Comparison of ENCODE assay signal across 9 mouse cellular contexts in the genomic region with DNA sequence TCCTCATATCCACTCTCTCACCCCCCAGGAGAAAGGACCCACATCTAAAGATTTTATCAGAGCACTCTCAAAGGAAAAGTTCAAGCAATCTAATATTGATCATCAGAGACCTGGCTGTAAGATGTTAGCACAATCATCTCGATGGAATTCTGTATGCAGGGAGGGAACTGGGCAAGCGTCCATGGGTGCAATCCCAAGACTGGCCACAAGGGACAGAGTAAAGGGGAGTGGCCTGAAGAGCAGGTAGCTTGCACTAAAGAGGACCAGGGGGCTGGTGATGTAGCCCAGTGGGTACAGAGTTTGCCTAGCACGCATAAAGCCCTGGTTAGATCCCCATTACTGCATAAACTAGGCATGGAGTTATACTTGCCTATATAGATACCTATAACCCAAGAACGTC.
A peak's percentile ranks its signal among the peaks of the same experiment; 100 is the strongest.
DNase-seq lines count a peak whose midpoint lies in the region; ATAC-seq and TF ChIP-seq lines count a peak whose summit lies in the region.
"Had no signal": no experiment of that assay in that cellular context is flagged by ENCODE, and none has a peak within 500 bp of the region (broad histone marks: within the 10 kb centered on the region; RNA-seq: fewer than 3 reads in every experiment).

No protein-coding gene starts in this region.

- no peak overlapping the region for H3K4me3 ChIP-seq in hindbrain, embryonic 11.5 days (ENCODE audit: low read depth, low read length)
- H3K4me3 ChIP-seq in hindbrain, embryonic 12.5 days: no peak overlapping the region
- H3K4me3 ChIP-seq in CH12.LX (replicated peaks in 1 of 3; ENCODE audit: low read depth in 2 of 3, low read length in 2 of 3, poor library complexity in 1 of 3): no peak overlapping the region
- H3K4me3 ChIP-seq in embryonic facial prominence, embryonic 11.5 days (ENCODE audit: low read depth, low read length): no peak overlapping the region
- no peak overlapping the region for H3K4me3 ChIP-seq in neural tube, embryonic 11.5 days (ENCODE audit: low read depth, low read length)

- peak; percentile 55 to 73 for TF ChIP-seq CTCF in CH12.LX (conservative IDR thresholded peaks at IDR 0.05 in 1 of 2, IDR thresholded peaks at IDR 0.05 in 1 of 2; ENCODE audit: low read depth in 2 of 2, low read length in 2 of 2)

- WGBS in hindbrain, embryonic 11.5 days: 24% methylated on average over 4 of the region's 4 CpGs
- 33% methylated on average over 4 of the region's 4 CpGs for WGBS in hindbrain, embryonic 12.5 days
- 25% methylated on average over 4 of the region's 4 CpGs for WGBS in embryonic facial prominence, embryonic 11.5 days
- 25% methylated on average over 4 of the region's 4 CpGs for WGBS in neural tube, embryonic 11.5 days

- H3K27me3 ChIP-seq in hindbrain, embryonic 11.5 days (ENCODE audit: control insufficient read depth, insufficient read depth, low read length): no peaks in the 10 kb centered on the region
- peaks cover 6% of the 10 kb centered on the region; the same call in 1 of the 2 replicates for H3K27me3 ChIP-seq in hindbrain, embryonic 12.5 days
- peaks cover 12% of the 10 kb centered on the region for H3K27me3 ChIP-seq in CH12.LX (replicated peaks)
- H3K27me3 ChIP-seq in embryonic facial prominence, embryonic 11.5 days (ENCODE audit: control insufficient read depth, insufficient read depth, low read length): no peaks in the 10 kb centered on the region
- no peaks in the 10 kb centered on the region for H3K27me3 ChIP-seq in neural tube, embryonic 11.5 days (ENCODE audit: control insufficient read depth, insufficient read depth, low read length)

- no peak; the same call in none of the 2 replicates for TF ChIP-seq RAD21 in CH12.LX (IDR thresholded peaks at IDR 0.05; ENCODE audit: low read depth, low read length)

- no peak overlapping the region for H3K27ac ChIP-seq in hindbrain, embryonic 11.5 days (ENCODE audit: low read depth, low read length)
- H3K27ac ChIP-seq in hindbrain, embryonic 12.5 days: no peak overlapping the region
- H3K27ac ChIP-seq in CH12.LX (ENCODE audit: insufficient read depth, low read depth): no peak overlapping the region
- no peak overlapping the region for H3K27ac ChIP-seq in embryonic facial prominence, embryonic 11.5 days (replicated peaks; ENCODE audit: low read depth, low read length)
- H3K27ac ChIP-seq in neural tube, embryonic 11.5 days (ENCODE audit: low read depth, low read length): no peak overlapping the region
- H3K27ac ChIP-seq: macrophage had no signal

- H3K79me2 ChIP-seq in CH12.LX (replicated peaks; ENCODE audit: control insufficient read depth, extremely low read depth, insufficient read depth, poor library complexity, severe bottlenecking): no peaks in the 10 kb centered on the region

- TF ChIP-seq EP300 in CH12.LX (IDR thresholded peaks at IDR 0.05; ENCODE audit: low read length): no peak

- DNase-seq in hindbrain, embryonic 11.5 days (ENCODE audit: low spot score): peak; percentile 85
- peak; percentile 56 for DNase-seq in CH12.LX (ENCODE audit: extremely low read depth)
- peak; percentile 41 to 67 for DNase-seq in adrenal gland, postnatal 4 days (ENCODE audit: low spot score in 2 of 2)
- peak; percentile 77 for DNase-seq in embryonic facial prominence, embryonic 11.5 days (ENCODE audit: low spot score)
- DNase-seq in layer of hippocampus, adult 9-10 months (ENCODE audit: low spot score): peak; percentile 15
- peak; percentile 70 for DNase-seq in neural tube, embryonic 11.5 days (ENCODE audit: low spot score)
- peak; percentile 92 for DNase-seq in thymus, postnatal 4 days

- no peak overlapping the region for H3K4me2 ChIP-seq in hindbrain, embryonic 11.5 days (replicated peaks; ENCODE audit: low read depth, low read length)
- H3K4me2 ChIP-seq in hindbrain, embryonic 12.5 days (replicated peaks): no peak overlapping the region
- H3K4me2 ChIP-seq in CH12.LX (ENCODE audit: insufficient read depth, low read depth, poor library complexity, severe bottlenecking): no peak overlapping the region
- no peak overlapping the region for H3K4me2 ChIP-seq in embryonic facial prominence, embryonic 11.5 days (ENCODE audit: low read depth, low read length)
- no peak overlapping the region for H3K4me2 ChIP-seq in neural tube, embryonic 11.5 days (ENCODE audit: low read depth)

- H3K36me3 ChIP-seq in hindbrain, embryonic 11.5 days (ENCODE audit: control insufficient read depth, insufficient read depth, low read length): no peaks in the 10 kb centered on the region
- H3K36me3 ChIP-seq in hindbrain, embryonic 12.5 days: no peaks in the 10 kb centered on the region
- H3K36me3 ChIP-seq in CH12.LX (replicated peaks in 1 of 2; ENCODE audit: control insufficient read depth in 1 of 2, insufficient read depth in 1 of 2, low read length in 1 of 2): no peaks in the 10 kb centered on the region
- no peaks in the 10 kb centered on the region for H3K36me3 ChIP-seq in embryonic facial prominence, embryonic 11.5 days (replicated peaks; ENCODE audit: control insufficient read depth, insufficient read depth, low read depth, low read length)
- H3K36me3 ChIP-seq in neural tube, embryonic 11.5 days (ENCODE audit: control insufficient read depth, insufficient read depth, low read length): no peaks in the 10 kb centered on the region

- dilution Hi-C loops in CH12.LX (cut with MboI; ENCODE audit: extremely low pct_ligation_motif_present, extremely low pct_unique_long_range_greater_than_20kb, low sequenced_read_pairs): no loop called here

- H3K9me3 ChIP-seq in hindbrain, embryonic 11.5 days (ENCODE audit: control insufficient read depth, low read length): no peaks in the 10 kb centered on the region
- peaks cover 6% of the 10 kb centered on the region; the same call in 1 of the 2 replicates for H3K9me3 ChIP-seq in hindbrain, embryonic 12.5 days (replicated peaks)
- peaks cover 6% of the 10 kb centered on the region for H3K9me3 ChIP-seq in CH12.LX (replicated peaks; ENCODE audit: low read length)
- H3K9me3 ChIP-seq in embryonic facial prominence, embryonic 11.5 days (replicated peaks; ENCODE audit: control insufficient read depth, low read length): no peaks in the 10 kb centered on the region
- H3K9me3 ChIP-seq in neural tube, embryonic 11.5 days (ENCODE audit: control insufficient read depth, low read length): no peaks in the 10 kb centered on the region

- no peak overlapping the region for H3K9ac ChIP-seq in hindbrain, embryonic 11.5 days (ENCODE audit: low read depth, low read length)
- H3K9ac ChIP-seq in hindbrain, embryonic 12.5 days: no peak overlapping the region
- no peak overlapping the region for H3K9ac ChIP-seq in CH12.LX (ENCODE audit: insufficient read depth, low read depth)
- no peak overlapping the region for H3K9ac ChIP-seq in embryonic facial prominence, embryonic 11.5 days (replicated peaks; ENCODE audit: low read length)
- no peak overlapping the region for H3K9ac ChIP-seq in neural tube, embryonic 11.5 days (ENCODE audit: low read length)

- no peaks in the 10 kb centered on the region for H3K4me1 ChIP-seq in hindbrain, embryonic 11.5 days (replicated peaks; ENCODE audit: control insufficient read depth, insufficient read depth, low read length)
- H3K4me1 ChIP-seq in hindbrain, embryonic 12.5 days: peaks cover 21% of the 10 kb centered on the region
- H3K4me1 ChIP-seq in CH12.LX (ENCODE audit: control insufficient read depth in 1 of 2, insufficient read depth in 2 of 2): peaks cover 5 to 31% of the 10 kb centered on the region in 2 experiments
- H3K4me1 ChIP-seq in embryonic facial prominence, embryonic 11.5 days (ENCODE audit: control insufficient read depth, insufficient read depth, low read length): no peaks in the 10 kb centered on the region; the same call in 1 of the 2 replicates
- H3K4me1 ChIP-seq in neural tube, embryonic 11.5 days (ENCODE audit: control insufficient read depth, insufficient read depth, low read length): 0 out of 2 replicates have a peak, but pooled peaks cover 6% of the 10 kb centered on the region

- TF ChIP-seq POLR2A in CH12.LX (IDR thresholded peaks at IDR 0.05; ENCODE audit: low read depth, low read length): no peak

- no peak for ATAC-seq in hindbrain, embryonic 11.5 days (ENCODE audit: low FRiP score)
- ATAC-seq in hindbrain, embryonic 12.5 days (ENCODE audit: low FRiP score): no peak
- ATAC-seq in embryonic facial prominence, embryonic 11.5 days (replicated peaks; ENCODE audit: insufficient number of reproducible peaks, low FRiP score, low TSS enrichment, low read depth): no peak
- ATAC-seq in neural tube, embryonic 11.5 days (ENCODE audit: insufficient read depth, low FRiP score, low TSS enrichment): no peak

- in situ Hi-C loops in CH12.LX (cut with MboI; ENCODE audit: low pct_ligation_motif_present, low pct_unique_long_range_greater_than_20kb, low sequenced_read_pairs): no loop called here

TF ChIP-seq in CH12.LX, 34 proteins besides CTCF, POLR2A, EP300 and RAD21:
- TF ChIP-seq ZKSCAN1 (IDR thresholded peaks at IDR 0.05; ENCODE audit: borderline replicate concordance, low read depth, low read length) (no peak), IRF4 (IDR thresholded peaks at IDR 0.05; ENCODE audit: low read depth, low read length) (no peak), SMC3 (IDR thresholded peaks at IDR 0.05; ENCODE audit: low read depth, low read length) (peak; percentile 14)

Comparison
In these comparisons a context has a peak if more than half of its experiments do, and no peak if none do; other contexts are left out.
1. DNase-seq: peak in every context shown above with its lines; median percentile 92 in thymus, postnatal 4 days; 85 in hindbrain, embryonic 11.5 days; 77 in embryonic facial prominence, embryonic 11.5 days; 70 in neural tube, embryonic 11.5 days; 56 in CH12.LX; 54 in adrenal gland, postnatal 4 days; 15 in layer of hippocampus, adult 9-10 months.